Mouse (Mus musculus): ENCODE measurements around the gene Aebp2.

DNA sequence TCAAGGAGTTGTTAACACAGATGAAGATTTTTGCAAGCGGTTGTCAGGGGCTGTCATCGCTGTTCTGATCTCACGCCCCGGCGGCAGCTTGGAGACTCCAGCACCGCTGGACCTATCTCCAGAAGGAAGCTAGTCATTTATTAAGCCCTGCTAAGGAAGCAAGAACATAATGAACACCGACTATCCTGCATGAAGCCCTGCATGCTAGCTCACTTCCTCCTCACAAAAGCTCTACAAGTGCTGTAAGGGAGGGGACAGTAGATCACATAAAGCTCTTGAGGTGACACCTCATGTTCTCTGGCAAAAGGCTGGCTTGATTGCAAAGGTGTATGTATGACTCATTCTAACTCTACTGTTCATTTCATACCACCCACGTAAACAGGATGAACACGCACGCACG, 7.8 kb upstream of the Aebp2 start:
- TF ChIP-seq CTCF (IDR thresholded peaks at IDR 0.05; ENCODE audit: low read depth) (no peak), EP300 (optimal IDR thresholded peaks at IDR 0.05) (no peak)

Measured in stomach, postnatal 0 days (tissue).